Mouse (Mus musculus): Measurements from ENCODE around the gene Tmem50a.
A peak's percentile ranks its signal among the peaks of the same experiment; 100 is the strongest.

Gene Tmem50a

GRCm38 (mm10) chr4:134879410-134879981 is 35.3 kb downstream of the Tmem50a start:
- peak; percentile 12 for DNase-seq (ENCODE audit: low read depth, low spot score)

DNA sequence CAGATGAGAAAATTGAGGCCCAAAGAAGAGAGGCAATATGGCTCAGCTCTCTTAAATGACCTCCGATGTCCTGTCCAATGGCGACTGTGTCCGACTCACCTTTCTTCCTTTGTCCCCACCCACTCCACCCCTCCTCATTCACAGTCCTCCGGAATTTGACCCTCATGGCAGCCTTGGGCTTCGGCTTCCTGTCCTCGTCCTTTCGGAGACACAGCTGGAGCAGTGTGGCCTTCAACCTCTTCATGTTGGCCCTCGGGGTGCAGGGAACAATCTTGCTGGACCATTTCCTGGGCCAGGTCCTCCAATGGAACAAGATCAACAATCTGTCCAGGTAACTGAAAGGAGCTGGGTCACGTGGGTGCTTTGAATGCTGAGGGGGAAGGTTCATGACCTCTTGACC is 38.7 kb downstream of the Tmem50a start:
- no peak for DNase-seq (ENCODE audit: low read depth, low spot score)

- no peak for DNase-seq (ENCODE audit: low read depth, low spot score)
These were observed 42.9 kb downstream of the Tmem50a start for GRCm38 (mm10) chr4:134871950-134872349.

DNA sequence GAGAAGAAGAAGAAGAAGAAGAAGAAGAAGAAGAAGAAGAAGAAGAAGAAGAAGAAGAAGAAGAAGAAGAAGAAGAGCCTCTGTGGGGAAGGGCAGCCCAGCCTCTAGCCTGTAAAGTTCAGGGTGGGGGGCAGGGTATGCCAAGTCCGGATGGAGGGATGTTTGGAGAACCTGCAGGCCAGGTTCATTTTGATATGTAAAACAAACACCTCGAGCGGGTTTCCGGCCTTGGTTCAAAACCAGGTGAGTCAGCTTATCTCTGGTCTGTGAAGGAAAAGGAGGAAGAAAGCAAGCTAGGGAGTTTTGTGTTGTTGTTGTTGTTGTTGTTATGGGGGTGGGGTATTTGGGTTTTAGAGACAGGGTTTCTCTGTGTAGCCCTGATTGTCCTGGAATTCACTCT is 43.3 kb downstream of the Tmem50a start:
- no peak for DNase-seq (ENCODE audit: low read depth, low spot score)

- no peak for DNase-seq (ENCODE audit: low read depth, low spot score)
These were observed 44.9 kb downstream of the Tmem50a start for GRCm38 (mm10) chr4:134869815-134870375.

DNA sequence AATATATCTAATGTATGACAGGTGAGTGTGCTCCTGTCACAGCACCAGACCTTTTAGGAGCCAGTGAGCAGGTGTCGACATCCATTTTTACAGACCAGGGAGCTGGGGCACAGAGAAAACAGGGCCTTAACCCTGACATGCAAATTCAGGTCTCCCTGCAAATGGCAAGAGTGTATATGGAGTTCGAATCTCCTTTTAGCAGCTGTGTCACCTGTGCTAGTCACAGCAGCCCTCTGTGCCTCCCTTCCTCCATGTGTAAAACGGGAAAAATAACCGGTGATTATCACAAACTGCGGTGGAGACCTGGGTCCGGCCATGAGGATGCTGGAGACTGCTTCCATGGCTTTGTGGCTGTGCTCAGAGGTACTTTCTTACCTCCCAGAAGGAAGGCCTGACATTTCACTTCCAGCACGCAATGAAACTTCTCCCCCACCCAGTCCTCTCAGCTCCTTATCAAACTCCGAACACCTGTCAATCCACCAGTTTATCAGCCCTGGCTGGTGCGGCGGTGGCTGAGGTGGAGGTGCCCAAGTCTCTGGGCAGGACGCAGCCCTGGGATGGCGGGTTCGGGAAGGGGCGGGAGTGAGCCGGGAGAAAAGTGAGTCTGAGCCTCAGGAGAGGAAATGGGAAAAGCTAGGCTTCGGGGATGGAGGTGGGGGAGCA is 45.6 kb downstream of the Tmem50a start:
- no peak for DNase-seq (ENCODE audit: low read depth, low spot score)

- DNase-seq (ENCODE audit: low read depth, low spot score): no peak
These were observed 46.3 kb downstream of the Tmem50a start for GRCm38 (mm10) chr4:134868490-134868889.

- DNase-seq (ENCODE audit: low read depth, low spot score): no peak
These were observed 46.8 kb downstream of the Tmem50a start for GRCm38 (mm10) chr4:134868065-134868464.

DNA sequence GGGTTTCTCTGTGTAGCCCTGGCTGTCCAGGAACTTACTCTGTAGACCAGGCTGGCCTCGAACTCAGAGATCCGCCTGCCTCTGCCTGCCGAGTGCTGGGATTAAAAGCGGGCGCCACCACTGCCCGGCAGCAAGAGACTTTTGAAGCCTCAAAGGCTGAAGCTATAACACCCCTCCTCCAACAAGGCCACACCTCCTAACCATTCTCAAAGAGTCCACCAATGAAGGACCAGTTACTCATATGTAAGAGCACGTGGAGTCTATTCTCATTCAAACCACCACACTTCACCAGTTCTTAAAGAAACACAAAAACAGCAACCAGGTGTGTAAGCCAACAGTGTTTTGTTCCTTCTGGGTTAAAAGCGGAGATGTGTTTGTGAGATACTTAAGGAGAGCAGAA is 47.2 kb downstream of the Tmem50a start:
- no peak for DNase-seq (ENCODE audit: low read depth, low spot score)

DNA sequence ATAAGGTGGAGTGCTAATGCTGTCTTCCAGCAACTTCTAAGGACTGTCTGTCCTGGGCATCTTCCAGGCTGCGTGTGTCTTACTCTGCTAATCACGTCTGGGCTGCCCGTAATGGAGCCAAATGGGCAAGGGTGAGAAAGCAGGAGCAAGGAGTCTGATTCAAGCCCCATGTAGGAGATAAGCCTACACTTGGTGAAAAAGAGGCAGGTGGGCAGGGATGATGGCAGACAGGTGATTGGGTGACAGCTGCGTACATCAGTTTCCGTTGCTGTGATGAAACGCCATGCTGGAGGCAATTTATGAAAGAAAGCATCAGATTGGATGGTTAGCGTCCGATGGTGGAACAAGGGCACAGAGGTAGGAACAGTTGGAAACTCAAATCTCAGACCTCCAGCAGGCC is 47.6 kb downstream of the Tmem50a start:
- no peak for DNase-seq (ENCODE audit: low read depth, low spot score)

DNA sequence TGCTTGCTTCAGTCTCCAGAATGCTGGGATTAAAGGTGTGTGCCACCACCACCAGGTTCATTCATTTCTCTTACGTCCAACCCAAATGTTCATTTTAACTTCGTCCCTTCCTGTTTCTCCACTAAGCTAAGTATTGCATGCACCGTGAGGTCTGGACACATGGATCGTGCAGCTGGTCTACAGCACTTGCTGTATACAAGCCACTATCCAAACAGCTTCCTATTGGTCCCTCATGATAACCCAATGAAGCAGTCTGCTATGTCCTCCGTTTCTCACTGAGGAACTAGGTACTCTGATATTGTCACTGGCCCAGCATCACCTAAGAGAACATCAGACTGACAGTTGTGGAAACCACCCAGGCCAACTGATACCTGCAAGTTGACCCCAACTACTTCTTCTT is 49.0 kb downstream of the Tmem50a start:
- DNase-seq (ENCODE audit: low read depth, low spot score): no peak

GRCm38 (mm10) chr4:134865340-134865739 is 49.5 kb downstream of the Tmem50a start:
- DNase-seq (ENCODE audit: low read depth, low spot score): no peak

- no peak for DNase-seq (ENCODE audit: low read depth, low spot score)
These were observed 50.7 kb downstream of the Tmem50a start, which contains the start of gene Rhd for GRCm38 (mm10) chr4:134863937-134864729. Gene Rhd, plus strand, starts transcription at chr4:134864536.

DNA sequence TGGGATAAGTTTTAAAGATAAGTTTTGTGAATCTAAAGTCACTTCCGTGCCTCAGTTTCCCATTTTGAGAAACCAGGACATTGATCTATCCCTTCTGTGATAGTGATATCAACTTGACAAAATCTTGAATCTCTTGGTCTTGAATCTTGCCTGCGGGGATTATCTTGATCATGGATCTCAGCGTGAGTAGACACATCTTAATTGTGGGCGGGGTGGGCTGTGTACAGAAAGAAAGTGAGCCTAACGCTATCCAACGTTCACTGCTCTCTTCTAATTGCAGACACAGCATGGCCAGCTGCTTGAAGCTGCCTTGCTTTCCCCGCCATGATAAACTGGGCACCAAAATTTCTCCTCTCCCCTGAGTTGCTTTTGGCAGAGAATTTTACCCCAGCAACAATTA is 51.8 kb downstream of the Tmem50a start:
- DNase-seq (ENCODE audit: low read depth, low spot score): no peak

DNA sequence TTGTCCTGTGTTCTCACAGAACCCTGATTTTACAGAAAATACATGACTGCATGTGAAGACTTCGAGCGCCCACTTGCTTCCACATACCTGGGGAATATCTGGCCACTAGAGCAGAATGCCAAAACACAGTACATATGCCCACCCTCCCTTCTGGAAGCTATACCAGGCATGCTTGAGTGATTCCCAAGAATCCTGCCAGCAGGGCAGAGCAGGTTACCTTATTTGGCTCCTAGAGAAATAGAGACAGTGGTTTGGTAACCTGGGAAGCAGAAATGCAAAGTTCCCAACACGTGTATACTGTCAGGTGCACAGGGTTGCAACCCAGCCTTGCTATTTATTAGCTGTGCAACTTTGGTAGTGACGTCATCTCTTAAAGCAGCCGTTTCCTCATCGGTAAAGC is 52.9 kb downstream of the Tmem50a start:
- DNase-seq (ENCODE audit: low read depth, low spot score): no peak

- no peak for DNase-seq (ENCODE audit: low read depth, low spot score)
These were observed 56.3 kb downstream of the Tmem50a start for GRCm38 (mm10) chr4:134858494-134858893.

DNA sequence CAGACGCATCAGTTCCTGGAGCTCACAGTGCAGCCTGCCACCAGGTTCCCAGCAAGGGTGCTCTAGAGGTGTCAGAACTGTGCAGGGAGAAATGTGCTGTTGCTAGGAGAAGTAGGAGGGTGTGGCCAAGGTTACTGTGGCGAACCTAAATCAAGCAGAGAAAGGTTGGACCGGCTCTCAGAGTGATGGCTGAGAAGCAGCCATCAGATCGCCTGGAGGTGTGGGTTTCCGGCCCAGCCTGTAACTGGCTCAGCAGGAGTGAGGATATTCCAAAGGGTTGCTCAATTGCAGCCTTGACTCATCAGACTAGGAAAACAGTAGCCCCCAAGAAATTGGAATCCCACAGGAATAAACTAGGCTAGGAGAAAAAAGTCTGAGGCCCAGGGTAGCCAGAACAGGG is 58.3 kb downstream of the Tmem50a start:
- DNase-seq (ENCODE audit: low read depth, low spot score): no peak

- DNase-seq (ENCODE audit: low read depth, low spot score): no peak
These were observed 58.8 kb downstream of the Tmem50a start for GRCm38 (mm10) chr4:134856056-134856455.

- no peak for DNase-seq (ENCODE audit: low read depth, low spot score)
These were observed 59.5 kb downstream of the Tmem50a start for GRCm38 (mm10) chr4:134855371-134855770.

DNA sequence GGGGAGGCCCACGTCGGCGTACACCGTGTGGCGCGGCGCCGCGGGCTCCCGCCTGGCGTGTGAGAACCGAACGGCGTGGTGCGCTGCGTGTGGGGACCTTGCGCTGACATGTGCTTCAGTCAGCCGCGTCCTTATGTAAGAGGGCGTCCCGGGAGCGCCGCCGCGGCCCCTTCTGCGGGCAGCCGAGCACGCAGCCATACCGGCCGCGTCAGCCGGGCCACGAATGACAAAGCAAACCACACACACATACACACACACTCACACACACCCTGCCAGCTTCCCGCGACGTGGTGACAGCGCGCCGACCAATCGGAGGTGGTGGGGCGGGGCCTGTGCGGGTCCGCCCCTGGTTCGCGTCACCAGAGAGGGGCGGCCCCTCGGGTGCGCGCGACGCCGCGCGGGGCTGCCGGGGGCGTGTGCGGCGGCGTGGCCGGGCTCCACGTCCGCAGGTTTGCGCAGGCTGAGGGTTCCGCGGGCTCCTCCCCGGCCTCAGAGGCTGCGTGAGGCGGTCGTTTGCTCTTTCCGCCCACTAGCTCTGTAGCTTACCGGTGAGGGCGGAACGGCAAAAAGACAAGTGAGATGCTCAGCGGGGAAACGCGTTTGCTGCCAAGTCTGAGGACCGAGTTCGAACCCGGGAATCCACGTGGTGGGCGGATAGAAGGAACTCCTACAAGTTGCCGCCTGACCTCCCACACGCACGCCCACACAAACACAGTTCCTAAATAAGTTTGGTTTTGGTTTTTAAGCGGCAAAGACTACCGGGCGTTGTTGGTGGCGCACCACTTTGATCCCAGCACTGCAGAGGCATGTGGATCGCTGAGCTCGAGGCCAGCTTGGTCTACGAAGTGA is 61.0 kb downstream of the Tmem50a start:
- peak; percentile 89 for DNase-seq (ENCODE audit: low read depth, low spot score)

DNA sequence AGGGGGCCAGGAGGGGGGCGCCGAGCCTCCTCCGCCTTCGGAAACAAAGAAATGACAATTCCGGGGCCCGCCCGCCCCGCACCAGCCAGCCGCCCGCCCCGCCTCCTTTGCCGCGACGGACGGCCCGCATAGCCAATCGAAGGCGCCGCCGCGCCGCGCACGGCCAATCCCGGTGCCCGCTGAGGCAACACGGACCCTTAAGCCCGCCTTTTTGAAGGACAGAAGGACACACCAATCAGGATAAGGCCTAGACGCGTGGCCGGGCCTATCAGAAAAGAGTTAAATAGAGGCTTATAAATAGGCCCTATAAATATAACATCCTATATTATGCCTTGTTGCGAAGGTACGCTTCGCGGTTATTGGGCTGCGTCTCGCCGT is 61.6 kb downstream of the Tmem50a start, which contains the start of gene Maco1:
Gene Maco1, minus strand, starts transcription at position 87 of the 378 bp plus-strand sequence.
- DNase-seq (ENCODE audit: low read depth, low spot score): peak; percentile 97
